In the genomic region with DNA sequence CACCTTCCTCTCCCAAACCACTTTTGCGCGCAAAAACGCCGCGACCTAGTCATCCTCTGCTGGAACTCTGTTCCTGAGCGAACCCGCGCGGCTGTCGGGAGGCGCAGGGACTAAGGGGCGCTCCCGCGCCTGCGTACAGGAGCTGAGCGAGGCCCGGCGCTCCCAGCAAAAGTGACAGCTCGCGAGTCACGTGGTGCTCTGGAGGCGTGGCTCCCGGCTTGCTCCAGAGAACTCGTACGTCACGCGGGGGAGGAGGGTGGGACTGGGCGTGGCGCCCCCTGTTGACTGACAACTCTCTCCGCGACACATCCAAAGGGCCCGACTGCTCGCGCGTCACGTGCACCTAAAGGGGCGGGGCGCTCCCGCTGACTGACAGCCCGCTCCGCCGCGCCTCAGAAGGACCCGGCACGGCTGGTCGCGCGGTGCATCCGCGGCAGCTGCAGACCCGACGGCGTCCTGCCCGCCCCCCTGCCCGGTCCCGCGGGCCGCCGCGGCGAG, we compare ENCODE assay signal across 8 mouse cellular contexts. TPM values are rescaled to one million over a fixed set of nuclear protein-coding genes. Genes with fewer than 3 reads are reported as not detected.
DNase-seq lines count a peak whose midpoint lies in the region; ATAC-seq lines count a peak whose summit lies in the region.

A gene (plus strand): TSS at position 395 of the 498 bp plus-strand sequence.

- no peaks in the 10 kb centered on the region for H3K9me3 ChIP-seq in hindbrain, embryonic 15.5 days

- H3K4me2 ChIP-seq in hindbrain, embryonic 15.5 days: peak within 1 kb of the TSS; percentile 88

- under 1% methylated on average over 59 of the region's 61 CpGs for WGBS in hindbrain, embryonic 15.5 days

- ATAC-seq in hindbrain, embryonic 15.5 days (ENCODE audit: low FRiP score, low read depth): peak; percentile 97

- no peaks in the 10 kb centered on the region for H3K36me3 ChIP-seq in hindbrain, embryonic 15.5 days

- peak within 1 kb of the TSS; percentile 76 for H3K9ac ChIP-seq in hindbrain, embryonic 15.5 days

- peaks cover 18% of the 10 kb centered on the region for H3K4me1 ChIP-seq in hindbrain, embryonic 15.5 days (replicated peaks)

- peak within 1 kb of the TSS; percentile 91 for H3K27ac ChIP-seq in hindbrain, embryonic 15.5 days (replicated peaks)

- peak within 1 kb of the TSS; percentile 70 for H3K4me3 ChIP-seq in hindbrain, embryonic 15.5 days

- peak; percentile 100 for DNase-seq in T-cell, adult 2 months (ENCODE audit: low spot score)
- DNase-seq in cerebellum, postnatal 36 days: peak; percentile 100
- DNase-seq in frontal cortex, postnatal 36 days (ENCODE audit: low spot score in 2 of 2): peak; percentile 100
- DNase-seq in left cerebral cortex, adult 11 months (ENCODE audit: low spot score): peak; percentile 100
- peak; percentile 100 for DNase-seq in lung, postnatal 4 days
- DNase-seq in retina, postnatal 7 days (ENCODE audit: low read depth, low spot score): peak; percentile 100
- peak; percentile 98 for DNase-seq in urinary bladder, adult 2 months (ENCODE audit: low spot score)

- H3K27me3 ChIP-seq in hindbrain, embryonic 15.5 days: no peaks in the 10 kb centered on the region; the same call in 1 of the 2 replicates

RNA-seq across cellular contexts. Expression of the gene that starts here (rescaled TPM):
- 30.9 and 36.8 TPM in 2 replicates for polyA plus RNA-seq in hindbrain, embryonic 15.5 days (2015; fragmentation: Nextera tagmentation; extraction: Ambion mirVana)
- polyA plus RNA-seq in urinary bladder, adult 2 months (2012; rRNA removed): 5.3 and 8.4 TPM in 2 replicates

Comparison
In these comparisons a context has a peak if more than half of its experiments do, and no peak if none do; other contexts are left out.
1. Peak in every context shown above with its lines: DNase-seq, ATAC-seq, H3K4me3 ChIP-seq and H3K27ac ChIP-seq.